Mouse (Mus musculus) heart, adult 11 months (tissue): ENCODE data around the gene Gm6763.
"Not testable (repeated sequence)": the region's sequence is repeated elsewhere in the genome, so short reads cannot be mapped to it uniquely, and the experiment has no call there.

ENCODE experiments used
- DNase-seq: peaks from one replicate; pipeline ENCODE4 v3.0.0; 2022

Gm6763 gene

DNA sequence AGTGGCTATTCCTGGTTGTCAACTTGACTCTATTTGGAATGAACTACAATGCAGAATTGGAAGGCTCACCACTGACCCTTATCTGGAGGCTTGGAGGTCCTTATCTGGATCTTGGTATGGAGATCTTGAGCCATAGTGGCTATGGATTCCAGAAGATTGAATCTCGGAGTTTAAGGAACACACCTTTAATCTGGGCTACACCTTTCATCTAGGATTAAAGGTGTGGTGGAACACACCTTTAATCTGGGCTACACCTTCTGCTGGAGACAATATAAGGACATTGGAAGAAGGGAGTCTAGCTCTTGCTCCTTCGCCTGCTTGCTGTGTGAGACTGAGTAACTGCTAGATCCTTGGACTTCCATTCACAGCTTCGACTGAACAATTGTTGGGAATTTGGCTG lies at the start of gene Gm6763:
Gene Gm6763 (plus strand): TSS at position 301 of the 400 bp plus-strand sequence.
- not testable (repeated sequence) for DNase-seq

DNA sequence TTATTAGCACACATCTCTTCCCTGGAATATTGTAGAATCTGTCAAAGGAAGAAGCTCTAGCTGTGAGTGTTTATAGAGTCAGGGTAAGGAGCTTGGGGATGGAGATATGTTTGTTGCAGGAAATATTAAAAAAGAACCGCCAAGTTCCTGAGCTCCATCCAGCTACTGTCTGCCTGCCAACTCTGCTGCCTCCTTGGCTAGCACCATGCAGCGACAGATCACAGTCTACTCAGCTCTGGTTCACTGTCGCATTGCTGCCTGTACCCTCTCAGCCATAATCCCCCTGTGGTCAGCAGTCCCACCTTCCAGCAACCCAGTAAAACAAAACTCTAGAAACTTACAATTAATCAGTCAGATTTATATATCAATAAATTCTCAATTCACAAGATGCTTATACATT lies 41.3 kb upstream of the Gm6763 start:
- DNase-seq, result no peak

DNA sequence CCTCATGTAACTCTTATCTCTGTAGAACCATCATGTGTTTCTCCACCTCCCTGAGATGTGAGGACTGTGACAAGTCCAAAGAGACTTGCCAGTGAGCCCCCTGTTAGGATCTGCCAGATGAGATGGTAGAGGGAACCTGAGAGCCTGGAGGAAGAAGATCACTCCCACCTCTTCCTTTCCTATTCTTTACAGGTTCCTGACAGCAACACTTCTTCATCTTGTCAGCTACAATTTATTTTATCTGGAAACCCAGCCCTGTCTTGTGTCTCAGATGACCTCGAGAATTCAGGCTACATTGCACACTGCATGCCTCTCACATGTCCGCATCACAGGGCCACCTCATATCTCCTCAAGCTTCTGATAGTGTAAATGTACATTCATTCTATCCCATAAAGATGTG lies 33.0 kb upstream of the Gm6763 start:
- no peak for DNase-seq

- not testable (repeated sequence) for DNase-seq
Observed at GRCm38 (mm10) chr10:104142687-104143086, 8.6 kb upstream of the Gm6763 start, which contains the start of gene Gm21293. TSS of gene Gm21293 (plus strand) at chr10:104142987.

- DNase-seq, result not testable (repeated sequence)
Observed at GRCm38 (mm10) chr10:104159706-104160105, 8.4 kb downstream of the Gm6763 start, which contains the start of gene Gm8764. TSS of gene Gm8764 (plus strand) at chr10:104160006.

GRCm38 (mm10) chr10:104168215-104168614 lies 16.9 kb downstream of the Gm6763 start, which contains the start of gene Gm21304:
TSS of gene Gm21304 (plus strand) at chr10:104168515.
- not testable (repeated sequence) for DNase-seq

DNA sequence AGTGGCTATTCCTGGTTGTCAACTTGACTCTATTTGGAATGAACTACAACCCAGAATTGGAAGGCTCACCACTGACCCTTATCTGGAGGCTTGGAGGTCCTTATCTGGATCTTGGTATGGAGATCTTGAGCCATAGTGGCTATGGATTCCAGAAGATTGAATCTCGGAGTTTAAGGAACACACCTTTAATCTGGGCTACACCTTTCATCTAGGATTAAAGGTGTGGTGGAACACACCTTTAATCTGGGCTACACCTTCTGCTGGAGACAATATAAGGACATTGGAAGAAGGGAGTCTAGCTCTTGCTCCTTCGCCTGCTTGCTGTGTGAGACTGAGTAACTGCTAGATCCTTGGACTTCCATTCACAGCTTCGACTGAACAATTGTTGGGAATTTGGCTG lies 25.4 kb downstream of the Gm6763 start, which contains the start of gene Gm21312:
Gene Gm21312 (plus strand): TSS at position 301 of the 400 bp plus-strand sequence.
- DNase-seq, result not testable (repeated sequence)

DNA sequence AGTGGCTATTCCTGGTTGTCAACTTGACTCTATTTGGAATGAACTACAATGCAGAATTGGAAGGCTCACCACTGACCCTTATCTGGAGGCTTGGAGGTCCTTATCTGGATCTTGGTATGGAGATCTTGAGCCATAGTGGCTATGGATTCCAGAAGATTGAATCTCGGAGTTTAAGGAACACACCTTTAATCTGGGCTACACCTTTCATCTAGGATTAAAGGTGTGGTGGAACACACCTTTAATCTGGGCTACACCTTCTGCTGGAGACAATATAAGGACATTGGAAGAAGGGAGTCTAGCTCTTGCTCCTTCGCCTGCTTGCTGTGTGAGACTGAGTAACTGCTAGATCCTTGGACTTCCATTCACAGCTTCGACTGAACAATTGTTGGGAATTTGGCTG lies 33.9 kb downstream of the Gm6763 start, which contains the start of gene Gm20765:
Gene Gm20765 (plus strand): TSS at position 301 of the 400 bp plus-strand sequence.
- not testable (repeated sequence) for DNase-seq

DNA sequence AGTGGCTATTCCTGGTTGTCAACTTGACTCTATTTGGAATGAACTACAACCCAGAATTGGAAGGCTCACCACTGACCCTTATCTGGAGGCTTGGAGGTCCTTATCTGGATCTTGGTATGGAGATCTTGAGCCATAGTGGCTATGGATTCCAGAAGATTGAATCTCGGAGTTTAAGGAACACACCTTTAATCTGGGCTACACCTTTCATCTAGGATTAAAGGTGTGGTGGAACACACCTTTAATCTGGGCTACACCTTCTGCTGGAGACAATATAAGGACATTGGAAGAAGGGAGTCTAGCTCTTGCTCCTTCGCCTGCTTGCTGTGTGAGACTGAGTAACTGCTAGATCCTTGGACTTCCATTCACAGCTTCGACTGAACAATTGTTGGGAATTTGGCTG lies 42.4 kb downstream of the Gm6763 start, which contains the start of gene Gm4340:
Gene Gm4340 (plus strand): TSS at position 301 of the 400 bp plus-strand sequence.
- not testable (repeated sequence) for DNase-seq
